Mouse (Mus musculus) gastrocnemius, postnatal 14 days (tissue): ENCODE measurements at regions not wholly inside any gene's neighbourhood (a gene's known extent, or its start where the extent isn't known, plus 50 kb on each side); places are given as distances from the start of the nearest gene placed in this dataset.

Experiments used
- DNase-seq: peaks from one replicate; pipeline ENCODE4 v3.0.0; 2021; ENCODE audit warnings: mixed read lengths
- intact Hi-C: fragments of 180-260 bp; cut with DNase I; formaldehyde crosslinking; loops from one replicate; pipeline ENCODE4 v1.15.1; 2025; ENCODE audit warnings: low total_unique reads

GRCm38 (mm10) chr4:93986189-93986588, 570.2 kb upstream of the Gm10306 start:
- no peak for DNase-seq
- intact Hi-C loops: no loop called here

GRCm38 (mm10) chr4:93990273-93990869, 566.0 kb upstream of the Gm10306 start:
- no peak for DNase-seq

GRCm38 (mm10) chr4:94005818-94006217, 550.5 kb upstream of the Gm10306 start:
- no peak for DNase-seq
- intact Hi-C loops: no loop called here

More at GRCm38 (mm10) chr4:93990273-93990869, 566.0 kb upstream of the Gm10306 start:
- intact Hi-C loops: no loop called here

DNA sequence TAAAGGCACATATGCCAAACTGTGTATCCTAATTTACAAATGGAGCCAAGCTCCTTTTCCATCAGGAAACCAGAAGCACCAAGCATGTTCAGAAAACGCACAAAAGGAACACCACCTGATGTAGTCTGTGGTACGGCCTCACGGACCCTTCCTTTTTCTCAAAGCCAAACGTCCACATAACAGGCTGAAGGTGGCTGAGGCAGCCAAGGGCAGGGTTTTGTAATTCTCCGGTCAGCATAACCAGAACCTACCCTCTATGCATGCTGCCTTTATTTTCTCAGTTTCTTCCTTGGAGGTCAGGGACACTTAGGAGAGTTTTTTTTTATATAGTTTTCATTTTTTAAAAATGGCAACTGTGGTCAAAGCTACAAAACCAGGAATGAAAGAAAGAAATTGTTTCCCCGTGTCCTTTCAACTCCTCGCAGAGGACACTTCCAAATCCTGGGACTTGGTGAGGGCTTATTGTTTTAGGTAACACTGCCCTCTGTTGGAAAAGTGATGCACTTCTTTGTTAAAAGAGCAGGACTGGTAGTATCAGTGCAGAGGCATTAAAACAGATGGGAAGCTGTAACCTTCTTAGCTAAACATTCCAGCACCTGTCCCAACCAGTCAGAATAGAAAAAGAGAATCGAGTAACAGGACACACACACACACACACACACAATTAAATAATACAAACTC, 549.1 kb upstream of the Gm10306 start:
- intact Hi-C loops: no loop called here
- DNase-seq: no peak

- intact Hi-C loops: no loop called here
- DNase-seq: no peak
Observed at GRCm38 (mm10) chr4:94015713-94016112, 540.6 kb upstream of the Gm10306 start.

- intact Hi-C loops: no loop called here
- DNase-seq: no peak
Observed at GRCm38 (mm10) chr4:94017702-94018101, 538.6 kb upstream of the Gm10306 start.

- no peak for DNase-seq
- intact Hi-C loops: no loop called here
Observed at GRCm38 (mm10) chr4:94049629-94050310, 506.6 kb upstream of the Gm10306 start.

GRCm38 (mm10) chr4:94052249-94053162, 503.8 kb upstream of the Gm10306 start:
- no peak for DNase-seq
- intact Hi-C loops: no loop called here

DNA sequence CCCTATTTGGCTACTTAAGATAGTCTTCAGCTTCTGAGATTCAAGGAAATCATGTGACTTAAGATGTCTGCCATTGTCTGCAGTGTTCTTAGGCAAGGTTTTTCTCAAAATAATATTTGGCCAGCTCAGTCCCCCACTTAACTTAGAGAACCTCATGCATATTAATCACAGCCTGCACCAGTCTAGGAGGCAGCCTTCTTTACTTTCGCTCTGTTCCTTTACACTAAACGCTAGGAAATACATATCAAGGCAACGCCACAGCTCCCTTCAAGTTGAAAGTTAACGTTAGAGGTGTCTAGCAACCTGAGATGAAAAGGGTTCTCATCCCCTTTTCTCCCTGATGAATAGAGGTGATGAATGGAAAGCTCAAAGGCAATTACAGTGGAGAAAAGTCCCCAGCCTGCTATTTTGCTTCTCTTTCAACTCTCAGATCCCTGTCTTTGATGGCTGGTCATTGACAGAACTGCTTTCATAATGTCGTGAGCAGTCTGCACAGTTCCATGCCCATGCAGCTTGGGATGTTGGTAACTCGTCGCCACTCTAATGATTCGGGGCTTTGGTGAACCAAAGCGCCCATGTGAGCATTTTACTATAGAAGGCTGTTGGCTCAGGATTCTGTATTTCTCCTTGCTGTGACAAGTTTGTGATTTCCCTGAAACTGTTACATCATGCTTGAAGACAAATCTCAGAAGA, 483.0 kb upstream of the Gm10306 start:
- DNase-seq: no peak
- intact Hi-C loops: no loop called here

DNA sequence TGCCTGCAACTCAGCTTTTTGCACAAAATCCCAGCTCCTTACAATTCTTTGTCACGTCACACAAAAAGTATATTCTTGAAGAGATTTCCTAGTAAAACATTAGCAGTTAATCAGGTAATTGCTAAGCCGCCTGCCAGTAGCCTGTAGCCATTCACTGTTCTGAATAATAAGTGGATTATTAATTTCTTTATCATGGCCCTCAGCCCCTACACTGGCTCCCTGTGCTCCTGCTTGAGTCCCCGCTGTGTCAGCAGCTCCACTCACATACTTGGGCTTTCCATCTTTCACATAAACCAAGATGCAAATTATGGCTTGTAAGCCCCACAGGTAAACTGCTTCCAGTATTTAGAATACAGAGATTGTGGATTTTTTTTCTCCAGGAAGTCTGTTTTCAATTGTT, 473.5 kb upstream of the Gm10306 start:
- no peak for DNase-seq
- intact Hi-C loops: no loop called here

DNA sequence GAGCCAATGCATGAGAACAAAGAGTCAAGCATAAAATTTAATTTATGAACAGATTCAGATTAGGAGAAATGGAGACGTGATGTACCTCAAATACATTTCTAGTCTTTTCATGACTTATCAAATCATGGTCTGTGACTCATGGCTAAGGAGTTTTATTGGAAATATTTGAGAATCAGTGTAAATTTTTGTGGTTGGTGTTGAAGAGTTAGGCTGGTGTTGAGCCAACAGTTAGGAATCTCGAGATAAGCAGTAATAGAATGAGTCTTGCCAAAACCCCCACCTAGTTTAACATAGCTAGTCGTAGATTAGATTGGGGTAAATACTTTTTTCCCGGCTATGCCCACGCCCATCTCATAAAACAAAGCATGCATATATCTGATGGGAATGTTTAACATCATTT, 462.0 kb upstream of the Gm10306 start:
- intact Hi-C loops: no loop called here
- DNase-seq: no peak

DNA sequence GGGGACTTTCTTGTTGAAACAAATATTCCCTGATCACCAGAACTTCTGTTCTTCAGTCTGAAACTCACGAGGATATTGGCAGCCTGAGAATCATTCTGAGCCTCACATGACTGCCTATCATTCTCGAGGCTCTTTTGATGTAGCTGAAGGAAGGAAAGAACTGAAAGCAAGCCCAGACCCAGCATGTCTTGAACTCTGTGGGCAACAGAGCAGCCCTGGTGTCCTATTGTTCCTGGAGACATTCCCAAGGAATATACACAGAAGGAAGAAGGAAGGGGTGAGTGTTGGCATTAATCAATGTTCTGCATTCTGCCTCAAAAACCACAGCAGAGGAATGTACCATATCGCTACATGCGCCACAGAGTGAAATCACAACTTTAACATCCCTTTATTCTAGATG, 449.4 kb upstream of the Gm10306 start:
- intact Hi-C loops: no loop called here
- DNase-seq: no peak

DNA sequence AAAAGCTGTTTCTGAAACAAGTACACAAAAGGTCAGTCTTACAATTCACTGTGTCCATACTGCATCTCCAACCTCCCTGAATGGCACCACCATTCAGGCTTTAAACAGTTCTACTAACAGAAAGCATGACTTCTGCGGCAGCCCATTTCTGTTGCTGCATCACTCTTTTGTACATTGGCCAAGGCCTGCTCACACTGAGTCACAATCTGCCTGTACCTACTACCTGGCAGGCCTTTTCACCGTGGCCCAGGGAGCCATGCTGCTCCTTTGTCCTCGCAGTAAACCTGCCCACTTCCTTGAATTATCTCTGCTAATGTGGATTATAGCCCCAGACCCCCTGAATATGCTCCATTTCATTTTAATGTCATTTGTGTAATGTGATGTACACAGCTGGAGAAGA, 439.5 kb upstream of the Gm10306 start:
- no peak for DNase-seq
- intact Hi-C loops: no loop called here

DNA sequence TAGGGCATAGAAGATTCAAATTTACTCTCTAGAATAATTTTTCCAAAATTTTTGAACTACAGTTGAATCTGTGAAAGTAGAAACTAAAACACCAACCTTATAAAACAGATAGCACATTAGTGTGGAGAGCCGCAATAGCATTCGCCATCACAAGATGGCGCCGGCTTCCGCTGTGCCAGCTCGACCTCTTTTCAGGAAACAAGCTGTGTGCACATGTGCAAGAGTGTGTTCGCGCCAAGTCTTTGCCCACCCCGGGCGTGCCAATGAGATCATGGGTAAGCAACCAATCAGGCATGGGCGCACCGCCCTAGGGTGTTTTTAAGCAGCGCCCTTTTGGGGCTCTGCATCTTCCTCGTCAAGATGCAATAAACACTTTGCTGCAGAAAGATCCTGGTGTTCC, 432.2 kb upstream of the Gm10306 start:
- intact Hi-C loops: no loop called here

DNA sequence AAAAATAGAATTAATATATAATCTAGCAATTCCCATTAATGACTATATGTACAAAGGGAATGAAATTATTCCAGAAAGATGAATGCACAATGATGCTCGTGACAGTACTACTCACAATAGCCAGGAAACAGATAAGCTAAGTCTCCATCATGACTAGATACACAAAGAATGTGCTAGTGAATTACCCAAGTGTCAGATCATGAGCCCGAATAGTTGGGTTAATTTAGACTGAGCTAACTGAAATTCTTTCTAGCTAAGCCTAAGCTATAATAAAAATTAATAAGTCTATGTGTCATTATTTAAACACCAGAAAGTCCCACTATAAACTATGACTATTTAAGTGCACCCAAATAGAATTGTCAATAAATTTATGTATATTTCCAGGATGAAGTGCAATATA, 418.4 kb upstream of the Gm10306 start:
- intact Hi-C loops: no loop called here
- no peak for DNase-seq

More for the DNA sequence above, 432.2 kb upstream of the Gm10306 start:
- DNase-seq: no peak

GRCm38 (mm10) chr4:94144901-94145801, 411.2 kb upstream of the Gm10306 start:
- intact Hi-C loops: no loop called here
- no peak for DNase-seq

- no peak for DNase-seq
Observed at GRCm38 (mm10) chr4:94147964-94148533, 408.3 kb upstream of the Gm10306 start.

GRCm38 (mm10) chr4:94149056-94149455, 407.3 kb upstream of the Gm10306 start:
- no peak for DNase-seq
- intact Hi-C loops: no loop called here

More at GRCm38 (mm10) chr4:94147964-94148533, 408.3 kb upstream of the Gm10306 start:
- intact Hi-C loops: no loop called here
